Mouse (Mus musculus): ENCODE data around the gene Dennd4b.
"Not testable (repeated sequence)": the region's sequence is repeated elsewhere in the genome, so short reads cannot be mapped to it uniquely, and the experiment has no call there.

The Dennd4b gene

DNA sequence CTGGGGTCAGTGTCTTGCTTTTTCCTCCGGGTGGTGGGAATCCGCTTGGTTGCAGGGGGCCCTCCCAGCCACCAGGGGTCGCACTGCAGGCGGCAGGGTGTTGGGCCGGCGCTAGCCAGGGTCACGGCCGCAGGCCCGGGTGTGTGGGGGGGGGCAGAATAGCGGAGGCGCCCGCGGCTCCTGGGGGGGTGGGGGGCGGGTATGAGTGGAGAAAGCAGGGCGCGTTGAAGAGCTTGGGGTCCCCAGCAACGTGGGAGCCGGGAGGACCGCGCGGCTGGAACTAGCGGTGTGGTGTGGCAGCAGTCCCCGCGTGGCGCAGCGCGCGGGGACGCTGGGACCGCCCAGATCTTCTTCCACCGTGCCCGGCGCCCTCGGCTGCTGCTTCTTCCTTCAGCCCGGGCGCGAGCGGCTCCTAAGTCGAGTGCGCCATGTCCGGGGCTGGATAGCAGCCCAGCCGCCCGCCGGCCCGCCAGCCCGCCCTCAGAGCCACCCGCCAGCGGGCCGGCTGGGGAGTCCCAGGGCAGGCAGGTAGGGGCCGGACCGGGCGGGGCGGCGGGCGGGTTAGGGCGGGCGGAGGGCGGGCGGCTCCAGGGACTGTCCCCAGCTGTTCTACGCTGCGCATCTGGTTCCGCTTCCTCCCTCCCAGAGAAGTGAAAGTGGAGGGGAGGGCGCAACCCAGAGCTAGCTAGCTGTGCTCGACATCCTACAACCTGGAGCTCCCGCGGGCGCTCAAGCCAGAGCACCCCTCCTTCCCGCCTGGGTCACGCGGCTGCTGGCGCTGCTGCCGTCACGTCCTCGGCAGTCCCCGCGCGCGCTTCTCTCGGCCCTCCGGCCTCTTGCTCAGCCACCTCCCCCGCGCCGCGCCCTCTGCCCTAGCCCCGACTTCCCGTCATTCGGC, at the start of gene Dennd4b:
Gene Dennd4b, plus strand, starts transcription at position 152 of the 898 bp plus-strand sequence.
- DNase-seq: peak; percentile 92

DNA sequence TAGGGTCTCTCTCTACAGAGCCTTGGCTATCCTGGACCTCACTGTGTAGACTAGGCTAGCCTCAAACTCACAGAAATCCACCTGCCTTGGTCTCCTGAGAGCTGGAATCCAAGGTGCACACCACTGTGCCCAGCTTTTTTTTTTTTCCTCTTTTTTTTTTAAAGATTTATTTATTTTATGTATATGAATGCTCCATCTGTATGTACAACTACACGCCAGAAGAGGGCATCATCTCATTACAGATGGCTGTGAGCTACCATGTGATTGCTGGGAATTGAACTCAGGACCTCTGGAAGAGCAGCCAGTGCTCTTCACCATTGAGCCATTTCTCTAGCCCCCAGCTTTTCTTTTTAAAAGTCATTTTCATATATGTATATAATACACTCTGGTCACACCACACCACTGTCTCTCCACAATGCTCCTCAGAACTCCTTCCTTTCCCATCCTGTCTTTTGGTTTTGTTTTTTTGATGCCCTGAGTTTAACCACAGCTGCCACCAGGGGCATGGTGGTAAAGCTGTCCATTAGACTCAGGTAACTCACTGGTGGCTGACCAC, 49.1 kb upstream of the Dennd4b start:
- no peak for DNase-seq

DNA sequence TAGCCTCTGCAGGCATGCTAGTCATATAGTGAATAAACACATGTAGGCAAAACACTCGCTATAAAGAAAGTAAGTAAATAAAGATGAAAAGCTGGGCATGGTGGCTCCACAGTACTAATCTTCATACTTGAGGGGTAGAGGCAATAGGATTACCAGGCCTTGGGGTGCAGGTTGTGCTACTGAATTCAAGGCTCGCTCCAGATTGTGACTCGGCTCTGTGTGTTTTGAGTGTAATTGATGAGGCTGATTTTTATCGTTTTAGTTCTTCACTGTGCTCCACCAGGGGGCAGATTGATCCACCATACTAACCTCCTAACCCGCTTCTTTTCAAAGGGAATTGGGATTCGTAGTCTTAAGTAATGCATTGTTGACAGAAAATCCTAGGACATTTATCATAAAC, 44.9 kb upstream of the Dennd4b start:
- DNase-seq: peak; percentile 64

DNA sequence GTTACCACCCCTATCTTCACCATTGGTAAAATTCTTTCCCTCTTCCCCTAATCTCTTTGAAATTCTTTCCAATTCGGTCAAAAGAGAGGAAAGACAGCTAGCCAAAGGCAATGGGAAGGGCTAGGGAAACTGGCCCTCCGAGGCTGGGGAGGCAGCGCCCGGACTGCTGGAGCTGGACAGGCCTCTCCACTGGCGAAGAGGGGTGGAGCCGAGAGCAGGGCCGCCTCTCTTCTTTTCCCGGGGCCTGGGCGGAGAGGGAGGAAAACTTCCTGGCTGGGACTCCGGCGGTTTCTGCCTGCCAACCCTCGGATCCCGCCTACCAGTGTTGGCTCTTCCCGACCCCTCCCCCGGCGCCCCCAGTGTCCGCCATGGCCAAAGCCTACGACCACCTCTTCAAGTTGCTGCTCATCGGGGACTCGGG, 44.4 kb upstream of the Dennd4b start:
- peak; percentile 90 for DNase-seq

DNA sequence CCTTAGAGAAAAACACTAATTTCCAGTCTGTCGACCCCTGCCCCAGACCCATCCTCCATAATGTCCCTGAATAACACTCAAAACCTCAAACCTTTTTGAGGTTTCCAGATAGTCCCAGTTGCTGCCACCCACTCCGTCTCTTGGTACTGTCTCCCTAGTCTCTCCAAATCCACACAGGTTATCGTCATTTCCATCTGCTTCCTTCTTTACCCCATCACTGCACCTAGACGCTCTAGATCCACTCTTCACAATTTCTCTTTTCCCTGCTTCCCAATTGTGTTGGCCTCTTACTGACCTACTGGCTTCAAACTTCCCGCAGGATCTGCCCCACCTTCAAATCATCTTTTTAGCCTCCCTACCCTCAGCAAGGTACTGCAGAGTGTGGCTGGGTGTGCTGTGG, 43.9 kb upstream of the Dennd4b start:
- DNase-seq: no peak

DNA sequence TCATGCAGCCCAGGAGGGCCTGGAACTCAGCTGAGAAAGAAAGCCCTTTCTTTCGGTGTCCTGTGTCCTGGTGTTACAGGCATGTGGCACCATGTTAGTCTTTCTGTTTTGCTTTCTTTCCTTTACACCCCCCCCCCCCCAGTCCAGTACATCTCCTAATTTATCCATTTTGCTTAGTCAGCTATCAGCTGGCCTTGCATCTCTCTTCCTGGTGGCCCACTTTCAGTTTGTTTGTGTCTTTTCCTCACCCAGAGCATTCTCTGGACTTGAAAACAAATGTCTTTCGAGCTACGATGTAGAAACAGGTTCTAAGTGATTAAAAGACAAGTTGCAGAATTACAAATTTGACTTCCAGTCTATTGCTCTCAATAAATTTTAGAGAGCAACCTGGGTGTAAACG, 42.5 kb upstream of the Dennd4b start:
- no peak for DNase-seq

DNA sequence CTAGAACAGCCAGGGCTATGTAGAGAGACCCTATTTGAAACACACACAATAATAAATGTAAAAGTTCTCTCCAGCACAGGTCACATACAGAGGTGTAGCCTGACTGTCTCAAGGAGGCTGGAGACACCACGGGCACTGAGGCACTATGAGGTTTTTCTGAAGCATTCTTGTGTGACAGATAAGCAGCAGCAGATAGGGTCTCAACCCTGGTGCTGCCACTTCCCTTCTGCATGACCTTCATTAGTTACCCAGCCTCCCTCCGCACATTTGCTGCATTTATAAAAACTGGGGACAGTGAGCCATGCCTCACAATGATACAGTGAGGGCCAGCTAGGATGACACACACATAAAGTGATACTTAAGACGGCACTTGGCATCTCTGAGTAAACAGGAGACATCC, 42.0 kb upstream of the Dennd4b start:
- DNase-seq: no peak

DNA sequence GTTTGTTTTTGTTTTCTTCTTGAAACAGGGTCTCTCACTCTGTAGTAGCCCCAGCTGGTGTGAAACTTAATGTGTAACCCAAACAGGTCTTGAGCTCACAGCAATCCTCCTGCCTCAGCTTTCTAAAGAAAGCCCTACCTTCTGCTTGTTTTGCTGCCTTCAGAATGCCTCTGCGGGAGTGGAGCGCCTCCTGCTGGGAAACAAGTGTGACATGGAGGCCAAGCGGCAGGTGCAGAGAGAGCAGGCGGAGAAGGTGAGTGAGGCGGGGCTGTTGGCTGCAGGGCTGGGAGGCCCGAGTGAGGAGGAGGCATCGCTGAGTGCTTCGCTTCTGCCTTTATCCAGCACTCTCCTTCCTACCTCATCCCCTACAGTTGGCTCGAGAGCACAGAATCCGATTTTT, 40.7 kb upstream of the Dennd4b start:
- no peak for DNase-seq

- no peak for DNase-seq
Measured at GRCm38 (mm10) chr3:90231075-90231474, 33.9 kb upstream of the Dennd4b start.

DNA sequence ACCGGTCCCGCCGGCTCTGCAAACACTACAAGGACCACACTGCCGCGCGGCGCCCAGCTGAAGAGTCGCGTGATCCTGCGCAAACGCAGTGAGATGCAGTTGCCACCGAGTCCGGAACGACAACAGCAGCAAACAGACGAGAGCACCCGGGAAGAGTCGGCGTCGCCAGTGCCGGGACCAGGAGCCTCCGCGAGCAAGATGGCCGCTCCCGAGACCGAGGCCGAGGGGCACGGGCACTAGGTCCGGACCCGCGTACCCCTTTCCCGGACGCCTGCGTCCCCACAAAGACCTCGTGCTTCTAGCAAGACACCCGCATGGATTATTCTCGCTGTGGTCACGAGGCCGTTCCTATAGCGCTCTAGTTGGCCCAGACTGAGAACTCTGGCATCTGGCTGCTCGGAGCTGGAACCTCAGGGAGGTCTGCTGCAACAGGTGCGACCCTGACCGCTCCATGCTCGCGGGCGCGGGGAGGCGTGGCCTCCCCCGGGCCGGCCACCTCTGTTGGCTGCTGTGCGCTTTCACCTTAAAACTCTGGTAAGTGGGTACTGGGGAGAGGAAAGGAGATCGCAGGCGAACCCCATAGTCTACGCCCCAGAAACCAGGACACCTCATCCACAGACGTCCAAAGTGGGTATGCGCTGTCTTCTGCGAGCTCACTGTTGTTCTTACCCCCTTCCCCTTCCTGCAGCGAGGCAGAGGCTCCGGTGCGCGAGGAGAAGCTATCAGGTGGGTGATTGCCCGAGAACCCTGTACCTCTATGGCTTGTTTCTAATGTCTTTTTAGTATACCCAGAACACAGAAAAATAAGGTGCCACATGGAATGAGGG, 33.3 kb upstream of the Dennd4b start, which contains the start of gene Jtb:
Gene Jtb, plus strand, starts transcription at position 91 of the 827 bp plus-strand sequence.
- peak; percentile 97 for DNase-seq

DNA sequence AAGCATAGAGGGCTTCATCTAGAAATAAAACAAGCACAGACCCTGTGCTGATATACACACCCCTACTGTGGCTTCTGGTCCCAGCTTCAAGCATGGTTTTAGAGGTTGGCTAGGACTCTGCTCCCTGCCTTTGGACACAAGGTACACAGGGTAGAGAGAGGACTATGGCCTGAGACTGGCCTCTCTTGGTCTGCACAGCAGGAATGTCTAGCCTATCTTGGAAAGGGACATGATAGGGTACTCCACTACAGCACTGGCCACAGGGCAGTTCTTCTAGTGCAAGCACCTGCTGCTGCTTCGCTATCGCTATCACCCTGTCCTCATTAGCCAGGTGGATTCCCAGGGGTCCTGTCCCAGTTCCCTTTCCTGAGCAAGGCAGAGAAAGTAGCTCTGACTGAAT, 23.7 kb upstream of the Dennd4b start:
- peak; percentile 37 for DNase-seq

DNA sequence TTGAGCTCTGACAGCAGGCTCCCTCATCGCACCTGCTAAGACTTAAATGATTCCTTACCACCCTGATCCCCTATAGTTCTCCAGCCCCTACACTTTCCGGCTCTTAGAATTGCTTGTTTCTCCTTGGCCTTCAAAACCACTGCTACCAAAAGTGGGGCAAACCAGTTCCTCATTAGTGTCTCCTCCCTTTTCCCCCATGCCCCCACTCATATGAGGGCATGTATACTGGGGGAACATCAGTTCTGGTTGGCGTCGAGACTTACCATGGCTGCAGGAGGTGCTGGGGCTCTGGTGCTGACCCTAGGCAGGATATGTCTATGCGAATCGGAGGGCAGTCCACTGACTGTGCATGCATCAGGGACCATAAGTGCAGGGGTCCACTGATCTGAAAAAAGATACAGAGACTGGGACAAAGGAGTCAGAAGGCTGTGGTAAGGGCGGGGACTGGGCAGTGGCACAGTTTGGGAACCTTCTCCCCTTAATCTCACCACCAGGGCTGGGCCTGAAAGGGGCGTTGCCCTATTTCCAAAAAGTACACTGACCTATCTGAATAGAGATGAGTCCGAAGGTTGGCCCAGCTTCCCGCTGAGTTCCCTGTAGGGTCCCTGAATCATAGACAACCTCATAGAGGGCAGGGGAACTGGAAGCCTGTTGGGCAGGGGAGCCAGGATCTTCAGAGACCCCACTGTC, 23.2 kb upstream of the Dennd4b start:
- no peak for DNase-seq

GRCm38 (mm10) chr3:90242984-90243775, 21.8 kb upstream of the Dennd4b start, which contains the start of gene Creb3l4:
Gene Creb3l4, minus strand, starts transcription at chr3:90243512.
- DNase-seq: peak; percentile 63

DNA sequence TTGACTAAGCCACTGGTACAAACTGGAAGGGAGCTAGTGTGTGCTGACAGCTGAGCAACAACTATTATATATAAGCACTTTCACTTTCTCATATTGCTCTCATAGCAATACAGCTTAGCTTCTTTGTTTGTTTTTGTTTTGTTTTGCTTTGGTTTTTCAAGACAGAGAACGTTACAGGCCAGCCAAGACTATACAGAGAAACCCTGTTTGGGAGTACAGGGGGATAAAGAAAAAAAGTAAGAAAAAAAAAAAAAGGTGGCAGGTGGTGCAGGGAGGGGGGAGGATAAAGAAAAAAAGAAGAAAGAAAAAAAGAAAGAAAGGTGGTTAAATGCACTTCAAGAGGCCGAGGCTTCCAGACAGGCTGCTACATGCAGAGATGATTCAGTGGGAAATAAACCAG, 19.6 kb upstream of the Dennd4b start:
- DNase-seq: no peak

DNA sequence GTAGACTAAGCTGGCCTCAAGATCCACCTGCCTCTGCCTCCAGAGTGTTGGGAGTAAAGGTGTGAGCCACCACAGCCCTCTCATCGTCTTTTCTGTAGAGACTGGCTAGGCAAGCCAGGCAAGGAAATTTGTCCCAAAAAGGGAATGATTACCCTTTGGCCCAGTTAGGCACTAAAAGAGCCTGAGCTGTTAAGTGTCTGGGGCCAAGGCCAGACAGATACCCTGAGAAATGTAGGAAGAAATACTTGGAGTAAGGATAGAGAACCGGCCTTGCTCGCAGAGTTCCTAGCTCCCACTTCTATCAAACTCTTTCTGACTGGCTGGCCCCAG, 17.4 kb upstream of the Dennd4b start:
- no peak for DNase-seq

GRCm38 (mm10) chr3:90247960-90248745, 16.8 kb upstream of the Dennd4b start, which contains the start of gene Slc39a1:
Gene Slc39a1, plus strand, starts transcription at chr3:90248172.
- peak; percentile 97 for DNase-seq

GRCm38 (mm10) chr3:90248746-90249100, 16.3 kb upstream of the Dennd4b start:
- peak; percentile 56 for DNase-seq

GRCm38 (mm10) chr3:90250791-90251190, 14.2 kb upstream of the Dennd4b start:
- no peak for DNase-seq

GRCm38 (mm10) chr3:90251731-90252226, 13.2 kb upstream of the Dennd4b start:
- not testable (repeated sequence) for DNase-seq

DNA sequence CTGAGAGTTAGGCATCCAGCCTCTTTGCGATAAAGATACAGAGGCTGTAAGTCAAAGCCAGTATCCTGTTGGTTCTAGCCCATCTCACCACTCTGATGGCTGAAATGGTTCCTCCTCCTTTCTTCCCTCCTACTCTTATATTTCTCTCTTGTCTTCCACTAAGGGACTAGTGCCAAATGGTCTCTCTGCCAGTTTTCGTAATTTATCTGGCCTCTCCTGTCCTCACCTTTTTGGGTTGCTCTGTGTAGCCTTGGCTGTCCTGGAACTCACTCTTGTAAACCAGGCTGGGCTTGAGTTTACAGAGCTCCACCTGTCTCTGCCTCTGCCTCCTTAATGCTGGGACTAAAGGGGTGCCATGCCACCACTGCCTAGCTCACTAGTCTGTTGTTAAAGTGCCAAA, 12.3 kb upstream of the Dennd4b start:
- DNase-seq: not testable (repeated sequence)

GRCm38 (mm10) chr3:90253174-90253573, 11.8 kb upstream of the Dennd4b start:
- DNase-seq: not testable (repeated sequence)

All from kidney, postnatal 14 days (tissue).